Mouse (Mus musculus): ENCODE data around the gene Gm21987. TPM values are rescaled to one million over a fixed set of nuclear protein-coding genes. Genes with fewer than 3 reads are reported as not detected.

Gene Gm21987
- not detected for total RNA-seq (2023)

GRCm38 (mm10) chr16:38346529-38347325, at the start of gene Gm21987, which contains the start of gene Cox17:
TSS of gene Gm21987 (plus strand) at chr16:38347040.
TSS of gene Cox17 (plus strand) at chr16:38346991.

GRCm38 (mm10) chr16:38341396-38342324, 5.2 kb upstream of the Gm21987 start, which contains the start of gene Maats1:
TSS of gene Maats1 (minus strand) at chr16:38342143.

GRCm38 (mm10) chr16:38361933-38362332, 15.1 kb downstream of the Gm21987 start, which contains the start of gene Popdc2:
TSS of gene Popdc2 (plus strand) at chr16:38362209.

Other genes with a start within 250 kb of the Gm21987 start
- gene Nr1i2, start 52.2 kb upstream of the Gm21987 start, total RNA-seq (2023): not detected
- gene Maats1, start 4.9 kb upstream of the Gm21987 start, total RNA-seq (2023): not detected
- gene Cox17, start within 50 bp of the Gm21987 start, total RNA-seq (2023): 66.4 TPM
- gene Popdc2, start 15.2 kb downstream of the Gm21987 start, total RNA-seq (2023): not detected
- not detected for gene Pla1a, start 86.1 kb downstream of the Gm21987 start, total RNA-seq (2023)
- 22.1 TPM for gene Adprh, start 105.7 kb downstream of the Gm21987 start, total RNA-seq (2023)
- 1.8 TPM for gene Cd80, start 108.5 kb downstream of the Gm21987 start, total RNA-seq (2023)
- 14.4 TPM for gene Timmdc1, start 175.6 kb downstream of the Gm21987 start, total RNA-seq (2023)
- 22.0 TPM for gene Poglut1, start 203.2 kb downstream of the Gm21987 start, total RNA-seq (2023)
- gene Tmem39a, start 211.7 kb downstream of the Gm21987 start, total RNA-seq (2023): 50.6 TPM